Mouse (Mus musculus): ENCODE data around the gene Anks3.

Anks3 gene

GRCm38 (mm10) chr16:4927967-4928366, 36.0 kb downstream of the Anks3 start:
- DNase-seq (ENCODE audit: low spot score) = no peak

GRCm38 (mm10) chr16:4923996-4924395, 40.0 kb downstream of the Anks3 start:
- no peak for DNase-seq (ENCODE audit: low spot score)

GRCm38 (mm10) chr16:4922481-4922880, 41.5 kb downstream of the Anks3 start:
- no peak for DNase-seq (ENCODE audit: low spot score)

DNA sequence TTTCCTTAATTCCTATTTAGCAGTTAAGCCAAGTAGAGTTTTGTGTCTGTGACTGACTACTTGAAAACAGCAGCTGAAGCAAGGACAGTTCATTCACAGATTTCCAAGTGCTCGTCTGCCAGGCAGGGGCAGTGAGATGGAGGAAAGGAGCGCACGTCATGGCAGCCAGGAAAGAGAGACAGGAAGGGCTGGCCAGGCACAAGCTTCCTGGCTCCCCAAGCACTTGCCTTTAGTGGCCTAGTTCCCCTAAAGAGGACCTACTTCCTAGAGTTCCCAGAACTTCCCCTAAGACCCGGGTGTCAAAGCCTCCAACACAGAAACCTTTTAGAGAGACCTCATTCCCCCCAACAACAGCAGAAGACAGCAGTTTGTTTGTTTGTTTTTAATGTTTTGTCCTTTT, 43.4 kb downstream of the Anks3 start:
- DNase-seq (ENCODE audit: low spot score) = no peak

DNA sequence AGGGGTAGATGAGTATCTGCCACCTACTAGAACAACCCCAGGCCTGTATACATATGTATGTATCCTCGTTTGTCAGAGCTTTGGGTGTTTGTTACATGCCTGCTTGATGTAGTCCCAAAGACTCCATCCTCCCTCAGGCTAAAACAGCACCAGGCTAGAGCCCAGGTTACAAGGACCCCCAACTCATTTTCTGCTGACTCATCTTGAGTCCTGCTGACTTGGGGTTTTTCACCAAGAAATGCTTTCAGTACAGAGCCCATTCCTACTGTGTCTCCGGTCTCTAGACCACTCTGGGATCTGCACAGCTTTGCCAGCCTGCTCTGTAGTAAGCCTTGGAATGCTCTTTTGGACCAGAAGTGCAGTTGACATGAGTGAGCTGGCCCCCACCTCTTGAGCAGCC, 47.4 kb downstream of the Anks3 start:
- DNase-seq (ENCODE audit: low spot score) = no peak

- DNase-seq (ENCODE audit: low spot score) = no peak
These were observed 48.1 kb downstream of the Anks3 start for GRCm38 (mm10) chr16:4915931-4916330.

DNA sequence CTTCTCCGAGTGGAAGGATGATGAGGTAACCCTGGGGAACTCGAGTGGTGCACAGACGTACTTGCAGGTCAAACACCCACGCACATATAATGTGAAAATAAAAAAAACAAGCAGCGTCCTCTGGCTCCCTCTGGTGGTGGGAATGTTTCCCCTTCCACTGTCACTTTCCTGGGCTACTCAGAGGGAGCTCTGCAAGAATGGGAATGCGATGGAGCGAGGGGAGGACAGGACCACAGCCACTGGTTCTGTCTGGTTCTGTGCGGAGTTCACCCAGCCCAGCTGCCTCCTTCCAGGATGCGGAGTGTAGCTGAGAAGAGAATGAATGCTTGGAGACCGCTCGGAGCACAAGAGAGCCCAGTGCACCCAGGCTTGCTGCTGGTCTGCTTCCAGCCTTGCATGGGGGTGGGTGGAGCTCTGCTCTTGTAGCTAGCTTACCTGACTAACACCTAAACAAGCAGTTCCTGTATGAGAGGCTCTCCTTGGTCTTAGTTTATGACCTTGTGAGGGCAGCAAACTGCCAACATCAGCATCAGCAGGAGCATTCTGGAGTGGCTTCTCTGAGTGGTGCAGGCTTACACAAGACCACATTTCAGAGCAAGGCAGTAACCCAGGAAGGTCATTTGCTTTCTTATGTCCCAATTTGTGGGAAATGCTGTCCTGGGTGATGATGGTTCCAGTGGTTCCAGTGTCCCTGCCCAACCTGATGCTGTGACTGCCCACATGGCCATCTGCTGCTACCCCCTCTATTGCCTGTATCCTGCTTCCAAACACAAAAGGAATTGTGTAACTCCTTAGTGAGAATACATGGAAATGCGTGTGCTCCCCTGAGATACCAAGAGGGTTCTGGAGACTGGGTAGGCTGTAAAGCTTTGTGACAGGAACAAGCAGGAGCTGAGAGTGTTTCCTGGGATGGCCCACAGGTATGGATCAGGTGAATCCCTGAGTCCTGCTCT, 49.9 kb downstream of the Anks3 start:
- peak; percentile 91 for DNase-seq (ENCODE audit: low spot score)

DNA sequence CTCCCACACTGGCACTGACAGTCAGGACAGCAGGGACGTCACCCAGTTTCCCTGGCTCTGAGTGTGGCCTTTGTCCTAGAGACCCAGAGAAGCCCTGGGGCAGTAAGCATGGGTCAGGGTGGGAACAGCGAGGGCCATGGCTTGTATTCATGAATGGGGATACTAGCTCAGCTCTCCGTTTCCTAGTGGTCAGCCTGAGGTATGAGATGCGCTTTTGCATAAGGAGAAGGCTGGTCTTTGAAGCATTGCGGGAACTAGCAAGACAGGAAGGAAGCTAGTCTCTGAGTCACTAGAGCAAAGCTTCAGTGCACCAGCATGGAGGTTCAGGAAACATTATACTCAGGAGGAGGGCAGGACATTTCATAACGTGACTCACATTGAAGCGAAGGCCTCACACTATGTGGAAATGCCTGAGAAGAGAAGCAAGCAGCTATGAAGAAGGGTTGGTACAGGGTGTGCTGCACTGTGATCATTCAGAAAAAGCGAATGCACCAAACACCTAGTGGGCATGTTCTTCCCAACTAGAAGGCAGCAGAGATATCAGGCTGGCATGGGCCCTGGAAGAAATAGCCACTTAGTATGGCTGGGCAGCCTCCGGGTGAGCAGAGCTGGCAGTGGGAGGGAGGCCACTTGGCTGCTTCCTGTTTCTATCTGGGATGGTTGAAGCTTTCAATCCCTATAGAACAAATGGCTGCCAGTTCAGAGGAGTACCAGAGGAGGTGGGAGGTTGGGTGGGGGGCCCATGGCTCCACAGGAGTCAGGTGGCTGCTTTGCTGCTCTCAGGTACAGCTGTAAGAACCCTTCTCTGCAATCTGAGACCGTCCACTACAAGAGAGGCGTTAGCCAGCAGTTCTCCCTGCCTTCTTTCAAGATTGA, 50.9 kb downstream of the Anks3 start:
- no peak for DNase-seq (ENCODE audit: low spot score)

DNA sequence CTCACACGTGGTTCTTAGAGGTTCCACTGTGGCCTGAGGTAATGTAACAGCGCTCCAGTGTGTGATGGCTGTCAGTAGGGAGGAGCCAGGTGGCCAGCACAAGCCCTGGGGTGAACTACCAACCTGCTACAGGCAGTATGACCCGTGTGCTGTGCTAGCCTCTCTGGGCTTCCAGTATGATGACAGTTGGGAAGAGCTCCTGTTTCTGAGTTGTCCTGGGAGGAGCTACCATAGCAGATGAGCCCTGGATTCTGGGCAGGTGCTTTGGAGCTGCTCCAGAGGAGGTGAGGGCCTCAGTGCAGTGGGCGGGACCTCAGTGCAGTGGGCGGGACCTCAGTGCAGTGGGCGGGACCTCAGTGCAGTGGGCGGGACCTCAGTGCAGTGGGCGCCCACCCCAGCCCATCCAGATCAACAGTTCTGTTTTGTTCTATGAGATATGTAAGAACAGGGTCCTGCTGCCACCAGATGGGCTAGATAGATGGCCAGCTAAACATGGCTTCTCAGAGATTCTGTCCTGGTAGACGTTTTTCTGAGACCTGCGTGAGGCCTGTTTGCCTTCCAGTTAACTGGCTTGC, 51.8 kb downstream of the Anks3 start:
- DNase-seq (ENCODE audit: low spot score) = no peak

DNA sequence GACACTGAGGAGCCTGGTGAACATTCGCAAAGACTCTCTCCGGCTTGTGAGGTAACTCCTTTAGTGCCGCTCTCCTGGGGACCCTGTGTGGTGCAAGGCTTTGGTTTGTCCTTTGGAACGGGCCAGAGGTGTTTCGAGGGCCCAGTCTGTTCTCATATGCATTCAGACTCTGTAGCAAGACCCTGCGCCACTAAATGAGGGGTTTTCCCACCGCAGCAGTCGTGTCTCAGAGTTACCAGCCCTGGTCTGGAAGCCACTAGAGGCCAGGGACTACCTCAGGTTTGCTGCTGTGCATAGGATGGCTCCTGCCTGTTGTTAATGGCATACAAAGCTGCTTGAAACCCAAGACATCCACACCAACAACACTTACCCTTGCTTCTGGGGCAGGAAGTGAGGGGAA, 53.2 kb downstream of the Anks3 start:
- DNase-seq (ENCODE audit: low spot score) = no peak

DNA sequence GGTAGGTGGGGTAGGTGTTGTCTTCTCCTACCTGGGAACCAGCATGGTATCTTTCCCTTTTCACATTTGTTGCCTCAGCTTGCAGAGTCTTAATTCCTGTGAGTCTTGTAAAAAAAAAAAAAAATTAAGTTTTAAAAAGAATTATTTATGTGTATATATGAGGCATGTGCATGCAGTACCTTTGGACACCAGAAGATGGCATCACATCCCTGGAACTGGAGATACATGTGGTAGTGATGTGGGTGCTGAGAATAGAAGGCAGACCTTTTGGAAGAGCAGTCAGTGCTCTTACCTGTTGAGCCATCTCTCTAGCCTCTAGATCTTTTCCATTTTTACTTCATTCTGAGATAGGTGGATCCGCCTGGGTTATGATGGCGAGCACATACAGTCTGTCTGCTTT, 54.3 kb downstream of the Anks3 start:
- no peak for DNase-seq (ENCODE audit: low spot score)

- DNase-seq (ENCODE audit: low spot score) = no peak
These were observed 56.0 kb downstream of the Anks3 start for GRCm38 (mm10) chr16:4907972-4908371.

DNA sequence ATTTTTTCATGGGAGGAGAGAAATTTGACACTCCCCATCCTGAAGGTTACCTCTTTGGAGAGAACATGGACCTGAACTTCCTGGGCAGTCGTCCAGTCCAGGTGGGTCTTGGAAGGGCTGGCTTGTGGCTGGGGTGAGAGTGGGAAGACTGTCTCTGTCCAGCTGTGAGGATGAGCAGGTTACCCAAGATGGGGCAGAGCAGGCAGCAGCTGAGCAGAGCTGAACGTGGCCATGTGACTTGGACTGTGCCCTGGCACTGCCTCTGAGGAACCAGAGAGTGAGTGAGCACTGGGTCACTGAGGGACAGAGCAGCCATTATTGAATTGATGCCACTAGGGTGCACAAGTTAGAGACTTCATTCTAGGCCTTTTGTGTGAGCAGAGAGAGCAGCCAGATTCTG, 56.6 kb downstream of the Anks3 start:
- no peak for DNase-seq (ENCODE audit: low spot score)

GRCm38 (mm10) chr16:4906559-4906958, 57.4 kb downstream of the Anks3 start:
- DNase-seq (ENCODE audit: low spot score) = no peak

DNA sequence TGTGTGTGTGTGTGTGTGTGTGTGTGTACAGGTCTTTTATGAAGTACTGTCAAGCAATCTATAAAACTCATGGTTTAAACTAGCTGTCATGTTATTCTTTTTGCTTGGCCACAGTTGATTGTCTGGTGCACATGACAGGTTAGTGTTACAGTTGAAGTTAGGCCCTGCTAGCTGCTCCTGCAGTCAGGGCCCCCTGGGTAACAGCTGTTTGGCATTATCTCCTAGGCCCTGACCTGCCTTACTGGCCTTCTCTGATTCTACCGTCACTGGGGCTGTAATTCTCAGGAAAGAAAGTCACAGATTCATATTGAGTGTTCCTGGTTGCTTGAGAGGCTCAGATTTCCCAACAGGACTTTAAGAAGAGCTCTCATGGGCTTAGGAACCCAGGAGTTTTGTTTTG, 58.4 kb downstream of the Anks3 start:
- no peak for DNase-seq (ENCODE audit: low spot score)

DNA sequence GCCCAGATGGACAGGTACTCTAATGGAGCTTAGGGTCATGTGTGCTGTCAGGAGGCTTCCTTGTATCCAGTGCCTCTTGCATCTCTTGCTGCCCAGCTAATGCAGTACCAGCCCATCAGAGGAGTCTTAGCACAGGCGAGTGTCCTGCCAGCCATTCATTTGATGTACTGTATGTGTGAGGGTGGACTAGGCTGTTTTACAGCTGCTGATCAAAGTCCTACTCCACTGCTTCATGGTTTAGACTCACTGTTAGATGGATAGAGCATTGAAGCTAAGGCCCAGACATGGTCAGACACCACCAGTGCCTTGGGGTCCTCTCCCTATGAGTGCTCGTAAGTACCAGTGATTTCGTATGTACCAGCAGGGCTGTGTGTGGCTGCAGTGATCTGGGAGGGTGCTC, 59.1 kb downstream of the Anks3 start:
- no peak for DNase-seq (ENCODE audit: low spot score)

- no peak for DNase-seq (ENCODE audit: low spot score)
These were observed 60.4 kb downstream of the Anks3 start for GRCm38 (mm10) chr16:4903491-4904102.

- DNase-seq (ENCODE audit: low spot score) = no peak
These were observed 61.6 kb downstream of the Anks3 start for GRCm38 (mm10) chr16:4902390-4902789.

DNA sequence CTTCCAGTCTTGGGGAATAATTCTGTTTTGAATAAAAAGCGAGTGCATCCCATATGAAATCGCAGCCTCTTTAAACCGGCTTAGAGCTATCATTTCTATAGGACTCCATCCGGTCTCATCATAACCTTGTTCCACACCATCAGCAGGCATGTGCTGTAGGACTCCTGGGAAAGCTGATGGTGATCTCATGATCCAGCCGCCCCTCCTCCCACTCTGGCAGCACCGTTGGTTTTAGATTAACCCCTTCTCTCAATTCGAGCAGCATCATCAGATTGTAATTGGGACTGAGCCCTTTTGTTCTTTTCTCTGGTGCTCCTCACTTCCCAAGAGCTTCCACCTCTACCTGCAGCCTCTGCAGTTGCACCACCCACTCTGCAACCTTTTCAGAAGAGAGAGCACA, 62.8 kb downstream of the Anks3 start:
- DNase-seq (ENCODE audit: low spot score) = no peak

GRCm38 (mm10) chr16:4899711-4900110, 64.3 kb downstream of the Anks3 start:
- no peak for DNase-seq (ENCODE audit: low spot score)

- DNase-seq (ENCODE audit: low spot score) = no peak
These were observed 65.1 kb downstream of the Anks3 start for GRCm38 (mm10) chr16:4898881-4899280.

DNA sequence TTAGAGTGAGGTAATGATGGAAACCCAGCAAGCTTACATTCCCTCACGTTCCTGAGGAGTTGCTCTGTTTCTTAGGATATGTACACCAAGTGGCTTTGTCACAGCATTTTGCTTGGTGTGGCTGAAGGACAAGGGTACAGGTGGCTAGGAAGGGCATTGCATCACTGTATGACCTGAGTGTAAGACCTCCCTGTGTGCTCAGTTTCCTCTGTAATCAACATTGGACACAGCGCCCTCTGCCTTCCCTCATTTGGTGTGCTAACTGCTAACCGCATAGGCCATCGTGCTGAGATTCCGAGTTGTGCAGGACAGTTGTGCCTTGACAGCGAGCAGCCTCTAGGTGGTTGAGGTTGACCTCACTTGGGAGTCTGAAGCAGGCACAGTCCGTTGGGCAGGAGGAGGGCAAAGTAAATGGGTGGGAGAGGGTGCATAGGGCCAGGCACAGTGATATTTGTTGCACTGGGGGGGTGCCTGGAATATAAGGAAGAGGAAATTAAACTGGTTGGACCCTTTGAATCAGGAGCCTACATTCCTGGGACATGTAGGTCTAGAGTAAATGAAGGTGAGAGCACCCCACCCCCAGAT, 66.8 kb downstream of the Anks3 start:
- no peak for DNase-seq (ENCODE audit: low spot score)
